In the genomic region with DNA sequence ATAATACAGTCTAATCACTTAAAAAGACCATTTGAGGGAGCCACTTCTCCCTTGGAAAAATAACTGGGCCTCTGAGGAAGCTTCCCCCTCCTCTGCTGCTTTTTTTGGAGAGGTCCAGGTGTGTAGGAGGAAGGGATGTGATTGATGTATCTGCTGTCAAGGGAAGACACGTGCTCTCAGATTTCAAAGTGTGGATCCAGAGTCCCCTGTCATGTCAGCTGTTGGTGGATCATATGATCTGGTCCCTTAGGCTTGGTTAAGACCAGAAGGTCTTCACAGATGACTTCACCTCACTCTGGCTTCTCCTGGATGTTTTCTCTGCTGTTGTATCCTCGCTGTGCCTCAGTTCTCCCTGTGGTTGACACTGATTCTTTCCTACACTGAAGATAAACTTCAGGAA, we compare ENCODE assay signal across 23 mouse cellular contexts.
"Had no signal": no experiment of that assay in that cellular context is flagged by ENCODE, and none has a peak within 500 bp of the region (broad histone marks: within the 10 kb centered on the region; RNA-seq: fewer than 3 reads in every experiment).

No protein-coding gene starts in this region.

- H3K9me3 ChIP-seq: heart, embryonic 13.5 days; heart, embryonic 15.5 days; hindbrain, embryonic 13.5 days; hindbrain, embryonic 15.5 days; limb, embryonic 13.5 days; limb, embryonic 15.5 days; liver, embryonic 12.5 days had no signal

- H3K4me3 ChIP-seq: heart, adult 2 months; heart, embryonic 13.5 days; heart, embryonic 15.5 days; hindbrain, embryonic 13.5 days; hindbrain, embryonic 15.5 days; limb, embryonic 13.5 days; limb, embryonic 15.5 days; liver, embryonic 12.5 days had no signal

- H3K9ac ChIP-seq: heart, embryonic 13.5 days; heart, embryonic 15.5 days; hindbrain, embryonic 13.5 days; hindbrain, embryonic 15.5 days; limb, embryonic 13.5 days; limb, embryonic 15.5 days; liver, embryonic 12.5 days; liver, embryonic 14.5 days had no signal

- DNase-seq: gastrocnemius, postnatal 14 days; gastrocnemius, postnatal 36 days; heart, adult 11 months; heart, adult 2 months; heart, postnatal 14 days; heart, postnatal 36 days; kidney, adult 18-20 months; kidney, postnatal 14 days; kidney, postnatal 36 days; layer of hippocampus, adult 9-11 months; layer of hippocampus, postnatal 36 days; left cerebral cortex, postnatal 4 days had no signal

- H3K27me3 ChIP-seq: heart, embryonic 13.5 days; heart, embryonic 15.5 days; hindbrain, embryonic 13.5 days; hindbrain, embryonic 15.5 days; limb, embryonic 13.5 days; limb, embryonic 15.5 days; liver, embryonic 12.5 days had no signal

- H3K4me1 ChIP-seq: heart, embryonic 13.5 days; heart, embryonic 15.5 days; hindbrain, embryonic 13.5 days; hindbrain, embryonic 15.5 days; limb, embryonic 13.5 days; limb, embryonic 15.5 days; liver, embryonic 12.5 days had no signal

- ATAC-seq: hindbrain, postnatal 0 days; intestine, embryonic 16.5 days; liver, embryonic 12.5 days had no signal

- H3K4me2 ChIP-seq: heart, embryonic 11.5 days; heart, embryonic 13.5 days; heart, embryonic 15.5 days; hindbrain, embryonic 13.5 days; hindbrain, embryonic 15.5 days; limb, embryonic 13.5 days; limb, embryonic 15.5 days; liver, embryonic 12.5 days had no signal

- H3K36me3 ChIP-seq: heart, embryonic 13.5 days; heart, embryonic 15.5 days; hindbrain, embryonic 13.5 days; hindbrain, embryonic 15.5 days; limb, embryonic 13.5 days; limb, embryonic 15.5 days; liver, embryonic 12.5 days had no signal

- H3K27ac ChIP-seq: heart, adult 2 months; heart, embryonic 13.5 days; heart, embryonic 15.5 days; hindbrain, embryonic 13.5 days; hindbrain, embryonic 15.5 days; hindbrain, postnatal 0 days; limb, embryonic 13.5 days; limb, embryonic 15.5 days; liver, embryonic 12.5 days; liver, embryonic 14.5 days had no signal
